Mouse (Mus musculus) erythroblast, embryonic 14.5 days (primary cell): Measurements from ENCODE around the gene Anapc5. TPM values are rescaled to one million over a fixed set of nuclear protein-coding genes. Genes with fewer than 3 reads are reported as not detected.

ENCODE experiments used
- H3K27me3 ChIP-seq: 2 replicates; pipeline ENCODE4 v1.6.1; 2012; ENCODE audit warnings: inconsistent platforms; ENCODE audit not compliant: control insufficient read depth
- H3K36me3 ChIP-seq: 2 replicates; pipeline ENCODE4 v1.6.1; 2012; ENCODE audit warnings: mild to moderate bottlenecking, inconsistent platforms; ENCODE audit not compliant: control insufficient read depth
- H3K4me1 ChIP-seq: 2 replicates; pipeline ENCODE4 v1.6.1; 2012; ENCODE audit warnings: inconsistent platforms; ENCODE audit not compliant: control insufficient read depth
- H3K4me3 ChIP-seq: replicated peaks from 2 replicates; pipeline ENCODE3; 2012; ENCODE audit warnings: moderate library complexity, mild to moderate bottlenecking, inconsistent platforms
- H3K9me3 ChIP-seq: 2 replicates; pipeline ENCODE4 v1.6.1; 2012; ENCODE audit warnings: low read length, inconsistent platforms, mixed read lengths; ENCODE audit not compliant: control insufficient read depth
- GATA1 ChIP-seq: IDR thresholded peaks from 2 replicates; pipeline ENCODE4 v1.6.1; 2012; ENCODE audit warnings: low read length, inconsistent platforms, mixed read lengths
- TAL1 ChIP-seq: IDR thresholded peaks from 3 replicates; pipeline ENCODE4 v1.6.1; 2012; ENCODE audit warnings: low read length, inconsistent platforms, mixed read lengths
- polyA plus RNA-seq: library from polyadenylated mRNA; stranded (reverse); fragments of >175 nt; gene quantifications from 2 replicates; pipeline ENCODE4 v1.2.3, GENCODE M21; 2012

The Anapc5 gene
- polyA plus RNA-seq, 1 experiment = 37.0 TPM

DNA sequence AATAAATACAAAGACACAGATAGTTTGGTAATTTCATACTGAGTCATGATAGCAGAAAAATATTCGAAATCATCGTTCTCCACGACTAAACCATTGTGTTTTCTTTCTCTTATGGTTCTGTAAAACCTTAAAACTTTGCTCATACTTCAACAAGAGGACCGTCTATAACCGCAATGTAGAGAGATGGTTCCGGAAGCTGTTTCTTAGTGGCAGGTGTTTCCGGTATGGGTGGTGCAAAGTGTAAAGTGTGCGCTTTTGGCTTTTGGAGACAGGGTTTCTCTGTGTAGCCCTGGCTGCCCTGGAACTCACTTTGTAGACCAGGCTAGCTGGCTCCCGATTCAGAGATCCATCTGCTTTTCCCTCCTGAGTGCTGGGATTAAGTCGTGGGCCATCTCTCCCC lies 11.4 kb upstream of the Anapc5 start:
- H3K9me3 ChIP-seq = no peaks in the 10 kb centered on the region

DNA sequence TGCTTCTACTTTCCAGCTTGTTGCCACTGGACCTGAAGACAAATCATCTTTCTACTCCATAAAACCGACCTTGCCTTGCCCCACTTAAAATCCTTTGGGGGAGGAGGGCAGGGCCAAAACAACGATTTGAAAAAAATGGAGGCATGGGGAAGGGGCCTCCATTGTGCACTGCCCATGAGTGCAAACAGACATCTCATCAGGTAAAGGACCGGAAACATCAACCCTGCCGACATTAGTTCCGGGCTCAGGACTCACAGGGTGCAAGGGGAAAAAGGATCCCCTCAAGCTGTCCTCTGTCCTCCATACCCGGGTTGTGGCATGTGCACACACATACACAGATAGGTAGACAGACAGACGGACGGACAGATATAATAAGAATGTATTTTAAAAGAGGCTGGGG lies 4.0 kb upstream of the Anapc5 start:
- H3K4me1 ChIP-seq = peaks cover 38% of the 10 kb centered on the region
- H3K9me3 ChIP-seq = no peaks in the 10 kb centered on the region
- no peak for TF ChIP-seq GATA1
- TF ChIP-seq TAL1 = no peak
- no peak overlapping the region for H3K4me3 ChIP-seq
- H3K27me3 ChIP-seq = no peaks in the 10 kb centered on the region
- H3K36me3 ChIP-seq = peaks cover 1% of the 10 kb centered on the region

More for the DNA sequence above, 11.4 kb upstream of the Anapc5 start:
- H3K27me3 ChIP-seq = no peaks in the 10 kb centered on the region
- H3K36me3 ChIP-seq = no peaks in the 10 kb centered on the region
- H3K4me3 ChIP-seq = no peak overlapping the region
- no peak for TF ChIP-seq TAL1
- no peak for TF ChIP-seq GATA1
- H3K4me1 ChIP-seq = no peaks in the 10 kb centered on the region

DNA sequence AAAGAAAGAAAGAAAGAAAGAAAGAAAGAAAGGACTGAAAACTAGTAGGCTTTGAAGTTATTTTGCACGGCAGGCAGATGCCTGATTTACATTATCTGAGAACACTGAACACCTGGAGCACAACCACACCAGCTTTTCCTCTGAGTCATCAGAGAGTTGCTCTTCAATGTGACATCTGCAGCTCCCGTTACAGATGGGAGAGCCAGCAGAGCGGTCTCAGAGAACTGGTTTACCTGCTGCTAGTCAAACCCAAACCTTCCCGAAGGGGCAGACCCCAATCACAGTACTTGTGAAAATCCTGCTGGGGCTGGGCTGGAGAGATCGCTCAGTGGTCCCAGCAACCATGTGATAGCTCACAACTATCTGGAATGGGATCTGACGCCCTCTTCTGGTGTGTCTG lies 3.3 kb upstream of the Anapc5 start:
- peaks cover 8% of the 10 kb centered on the region for H3K36me3 ChIP-seq
- no peaks in the 10 kb centered on the region for H3K9me3 ChIP-seq
- H3K4me1 ChIP-seq = peaks cover 44% of the 10 kb centered on the region
- no peak overlapping the region for H3K4me3 ChIP-seq
- TF ChIP-seq GATA1 (no peak), TAL1 (no peak)
- H3K27me3 ChIP-seq = no peaks in the 10 kb centered on the region

DNA sequence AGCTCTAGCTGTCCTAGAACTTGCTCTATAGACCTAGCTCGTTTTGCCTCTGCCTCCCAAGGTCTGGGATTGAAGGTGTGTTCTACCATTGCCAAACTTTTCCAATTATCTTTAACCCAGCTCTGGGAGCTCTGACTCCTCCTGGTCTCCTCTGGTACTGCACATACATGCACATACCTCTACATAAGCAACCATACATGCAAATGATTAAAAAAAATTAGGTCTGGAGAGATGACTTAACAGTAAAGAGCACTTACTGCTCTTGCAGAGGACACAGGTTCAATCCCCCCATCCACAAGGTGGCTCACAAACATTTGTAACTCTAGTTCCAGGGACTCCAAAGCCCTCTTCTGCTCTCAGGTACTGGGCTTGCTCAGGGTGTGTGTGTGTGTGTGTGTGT lies 2.8 kb upstream of the Anapc5 start:
- H3K9me3 ChIP-seq = no peaks in the 10 kb centered on the region
- no peaks in the 10 kb centered on the region for H3K27me3 ChIP-seq
- H3K4me3 ChIP-seq = no peak overlapping the region
- peaks cover 49% of the 10 kb centered on the region for H3K4me1 ChIP-seq
- H3K36me3 ChIP-seq = peaks cover 12% of the 10 kb centered on the region
- TF ChIP-seq TAL1 = no peak
- no peak for TF ChIP-seq GATA1

DNA sequence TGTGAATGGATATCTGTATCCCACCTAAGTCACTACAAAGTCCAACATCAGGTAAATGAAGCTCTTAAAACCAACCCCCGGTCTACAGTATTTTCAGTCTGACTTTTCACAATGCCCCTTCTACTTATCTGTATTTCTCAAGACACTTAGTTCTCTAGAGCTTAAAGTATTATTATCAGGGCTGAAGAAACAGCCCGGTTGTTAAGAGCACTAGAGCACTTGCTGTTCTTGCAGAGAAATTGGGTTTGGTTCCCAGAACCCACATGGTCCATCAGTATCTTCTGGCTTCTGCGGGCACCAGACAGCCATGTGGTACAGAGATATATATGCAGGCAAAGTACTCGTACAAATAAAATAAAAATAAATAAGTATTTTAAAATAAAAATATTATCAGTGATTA lies 1.3 kb upstream of the Anapc5 start:
- Histone ChIP-seq H3K36me3 (peaks cover 28% of the 10 kb centered on the region), H3K27me3 (no peaks in the 10 kb centered on the region), H3K4me3 (no peak overlapping the region), H3K4me1 (peaks cover 62% of the 10 kb centered on the region), H3K9me3 (no peaks in the 10 kb centered on the region)
- TF ChIP-seq GATA1 = no peak
- no peak for TF ChIP-seq TAL1

DNA sequence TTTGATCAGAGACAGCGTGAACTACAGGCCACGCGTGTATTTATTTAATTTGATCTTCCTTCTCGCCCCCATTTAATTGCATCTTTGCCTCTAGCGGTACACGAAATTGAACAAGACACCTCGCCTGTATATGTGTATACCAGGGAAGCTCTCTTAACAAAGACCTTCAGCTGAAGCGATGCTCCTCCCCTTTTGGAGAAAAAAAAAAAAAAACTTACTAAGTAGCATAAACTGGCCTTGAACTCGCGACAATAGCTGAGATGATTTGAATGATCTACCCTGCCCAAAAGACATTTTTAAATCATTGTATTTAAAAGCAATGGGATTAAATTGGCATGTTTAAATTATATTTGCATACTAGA lies 366 bp upstream of the Anapc5 start:
- H3K36me3 ChIP-seq = peaks cover 37% of the 10 kb centered on the region
- no peaks in the 10 kb centered on the region for H3K27me3 ChIP-seq
- TF ChIP-seq GATA1 = no peak
- no peak for TF ChIP-seq TAL1

DNA sequence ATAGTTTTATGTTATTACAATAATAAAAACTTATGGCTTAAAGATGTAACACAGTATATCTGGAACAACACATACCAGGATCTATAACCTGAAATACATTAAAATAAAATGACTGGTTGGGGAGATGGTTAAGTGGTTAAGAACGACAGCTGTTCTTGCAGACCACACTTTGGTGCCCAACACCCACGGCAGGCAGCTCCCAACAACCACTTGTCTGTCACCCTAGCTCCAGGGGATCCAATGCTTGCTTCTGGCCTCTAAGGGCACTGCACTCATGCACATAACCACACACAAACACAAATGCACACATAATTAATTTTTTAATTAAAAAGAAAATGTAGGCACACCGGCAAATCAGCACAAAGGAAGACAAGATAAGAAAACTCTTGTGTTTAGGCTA lies 8.4 kb downstream of the Anapc5 start:
- Histone ChIP-seq H3K27me3 (no peaks in the 10 kb centered on the region), H3K4me1 (peaks cover 14% of the 10 kb centered on the region), H3K36me3 (peaks cover 96% of the 10 kb centered on the region), H3K4me3 (no peak overlapping the region), H3K9me3 (no peaks in the 10 kb centered on the region)
- TF ChIP-seq TAL1 = no peak
- no peak for TF ChIP-seq GATA1

More for the DNA sequence above, 366 bp upstream of the Anapc5 start:
- H3K4me3 ChIP-seq = peak overlapping the region; percentile 87
- H3K9me3 ChIP-seq = no peaks in the 10 kb centered on the region
- peaks cover 64% of the 10 kb centered on the region for H3K4me1 ChIP-seq

DNA sequence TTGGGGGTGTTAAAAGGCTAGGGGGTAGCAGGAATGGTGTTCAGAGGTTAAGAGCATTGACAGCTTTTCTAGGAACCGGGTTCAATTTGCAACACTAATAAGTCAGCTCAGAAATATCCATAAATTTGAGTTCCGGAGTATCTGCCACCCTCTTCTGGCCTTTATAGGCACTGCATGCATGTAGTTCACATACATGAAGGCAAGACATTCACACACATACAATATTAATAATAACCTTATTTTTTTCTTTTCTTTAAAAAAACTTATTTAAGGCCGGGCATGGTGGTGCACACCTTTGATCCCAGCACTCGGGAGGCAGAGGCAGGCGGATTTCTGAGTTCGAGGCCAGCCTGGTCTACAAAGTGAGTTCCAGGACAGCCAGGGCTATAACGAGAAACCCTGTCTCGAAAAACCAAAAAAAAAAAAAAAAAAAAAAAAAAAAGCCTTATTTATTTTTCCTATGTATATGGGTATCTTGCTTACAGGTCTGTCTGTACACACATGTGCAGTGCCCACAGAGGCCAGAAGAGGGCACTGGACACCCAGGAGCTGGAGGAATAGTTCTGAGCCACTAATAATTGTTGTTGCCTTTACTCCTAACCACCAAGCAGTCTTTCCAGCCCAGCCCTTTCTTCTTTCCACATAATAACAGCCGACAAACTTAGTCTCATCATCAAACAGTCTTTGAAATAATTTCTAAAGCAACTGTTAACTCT lies 9.6 kb downstream of the Anapc5 start:
- Histone ChIP-seq H3K4me1 (peaks cover 11% of the 10 kb centered on the region), H3K9me3 (no peaks in the 10 kb centered on the region), H3K36me3 (peaks cover 96% of the 10 kb centered on the region), H3K27me3 (no peaks in the 10 kb centered on the region), H3K4me3 (no peak overlapping the region)
- TF ChIP-seq TAL1 (no peak), GATA1 (no peak)

DNA sequence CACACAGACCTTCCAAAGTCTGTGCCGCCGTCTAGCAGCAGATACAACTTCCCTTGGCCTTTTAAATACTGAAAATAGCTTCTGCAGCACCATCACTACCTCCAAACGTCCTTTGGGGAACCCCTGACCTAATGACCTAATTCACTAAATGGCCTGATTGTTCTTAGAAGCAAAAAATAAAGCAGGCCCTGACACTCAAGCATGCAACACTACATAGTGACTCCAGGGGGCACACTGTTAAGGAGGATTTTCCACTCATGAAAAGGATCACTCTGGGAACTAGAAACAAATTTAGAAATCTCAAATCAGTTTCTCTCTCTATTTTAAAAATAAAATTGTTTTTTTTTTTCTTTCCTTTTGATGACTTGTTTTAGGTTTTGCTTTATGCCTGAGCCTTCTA lies 15.6 kb downstream of the Anapc5 start:
- Histone ChIP-seq H3K4me3 (no peak overlapping the region), H3K27me3 (no peaks in the 10 kb centered on the region), H3K9me3 (no peaks in the 10 kb centered on the region), H3K36me3 (peaks cover 99% of the 10 kb centered on the region), H3K4me1 (no peaks in the 10 kb centered on the region; the same call in 1 of the 2 replicates)
- TF ChIP-seq GATA1 = no peak
- TF ChIP-seq TAL1 = no peak

DNA sequence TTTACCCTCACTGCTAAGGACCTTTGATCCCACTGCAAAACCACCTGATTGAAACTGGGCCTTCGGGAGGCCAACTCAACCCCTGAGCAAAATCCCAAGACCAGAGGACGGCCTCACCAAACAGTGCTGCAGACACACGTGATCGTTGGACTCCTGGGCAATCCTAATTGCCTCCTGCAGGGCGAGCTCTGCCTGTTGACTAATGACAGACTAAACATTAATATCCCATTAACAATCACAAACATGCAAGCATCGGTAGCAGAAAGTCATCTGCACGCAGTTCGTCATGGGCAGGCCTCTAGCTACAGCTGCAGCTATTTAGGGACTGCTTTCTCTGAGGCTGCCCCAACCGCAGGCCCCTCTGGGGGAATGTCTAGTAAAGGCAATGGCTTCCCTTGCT lies 18.4 kb downstream of the Anapc5 start:
- Histone ChIP-seq H3K36me3 (peaks cover 100% of the 10 kb centered on the region), H3K4me3 (no peak overlapping the region), H3K4me1 (peaks cover 13% of the 10 kb centered on the region), H3K27me3 (no peaks in the 10 kb centered on the region), H3K9me3 (no peaks in the 10 kb centered on the region)
- no peak for TF ChIP-seq GATA1
- no peak for TF ChIP-seq TAL1
